Mouse (Mus musculus) embryonic fibroblast, embryonic 13.5 days (primary cell): ENCODE measurements around the gene 2010315B03Rik.

Source experiments
- CTCF ChIP-seq: IDR thresholded peaks from 2 replicates; pipeline ENCODE4 v1.5.1; 2011; ENCODE audit warnings: mild to moderate bottlenecking, control low read depth, low read length, moderate library complexity, borderline replicate concordance; ENCODE audit not compliant: insufficient read depth
- POLR2A ChIP-seq: IDR thresholded peaks from 2 replicates; pipeline ENCODE4 v1.6.1; 2011; ENCODE audit warnings: low read depth, mild to moderate bottlenecking, control low read depth, low read length, moderate library complexity

DNA sequence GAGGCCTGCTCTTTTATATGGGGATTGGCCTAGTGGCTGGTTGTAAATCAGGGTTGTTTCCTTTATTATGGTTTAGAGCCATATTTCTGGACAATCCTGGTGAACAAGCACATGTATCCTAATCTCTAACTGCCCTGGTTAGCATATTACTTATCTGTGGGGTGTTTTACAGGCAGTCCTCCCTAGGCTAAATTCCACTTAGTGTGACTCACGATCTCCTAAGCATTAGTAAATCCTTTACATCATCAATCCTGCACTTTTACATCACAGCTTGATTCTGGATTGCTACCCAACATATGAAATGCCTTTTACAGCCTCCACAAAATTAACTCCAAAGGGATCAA, 31.1 kb downstream of the 2010315B03Rik start:
- no peak for TF ChIP-seq CTCF
- TF ChIP-seq POLR2A = no peak
